Mouse (Mus musculus): ENCODE measurements around the gene Lemd2.

Lemd2 gene

DNA sequence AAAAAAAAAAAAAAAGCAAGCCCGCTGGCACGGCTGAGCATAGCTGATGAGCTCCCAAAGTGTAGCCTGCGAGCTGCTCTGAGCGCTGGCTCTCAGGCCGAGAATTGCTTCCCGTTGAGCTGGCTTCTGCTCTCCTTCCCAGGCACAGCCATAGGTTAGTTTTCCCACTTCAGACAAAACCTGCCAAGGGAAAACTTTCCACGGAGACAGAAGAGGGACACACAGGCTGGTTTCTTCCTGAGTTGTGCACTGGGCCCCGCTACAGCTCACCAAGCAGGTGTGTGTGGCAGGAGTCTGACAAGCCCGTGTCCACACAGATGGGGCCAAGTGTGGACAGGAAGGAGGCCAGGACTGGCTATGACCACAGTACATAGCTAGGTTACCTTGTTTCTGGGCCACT, 15.4 kb downstream of the Lemd2 start:
- no peak for DNase-seq (ENCODE audit: low read depth, low spot score)

DNA sequence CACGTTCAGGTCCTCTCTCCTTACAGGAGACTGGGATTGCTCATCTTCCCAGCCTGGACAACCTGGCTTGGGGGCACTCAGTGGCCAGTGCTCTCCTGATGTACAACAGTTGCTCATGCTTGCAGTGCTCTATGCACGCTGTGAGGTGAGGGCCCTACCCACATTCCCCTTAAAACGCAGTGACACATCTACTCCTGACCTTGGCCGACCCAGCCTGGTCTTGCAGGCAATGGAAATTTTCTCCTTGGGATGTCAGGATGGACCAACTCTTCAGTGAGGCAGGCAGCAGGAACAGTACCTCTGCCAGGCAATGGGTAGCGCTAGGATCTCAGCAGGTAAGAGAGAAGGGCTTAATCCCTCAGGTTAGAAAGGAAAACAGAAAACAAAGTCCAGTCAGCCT, 17.2 kb downstream of the Lemd2 start:
- no peak for DNase-seq (ENCODE audit: low read depth, low spot score)

DNA sequence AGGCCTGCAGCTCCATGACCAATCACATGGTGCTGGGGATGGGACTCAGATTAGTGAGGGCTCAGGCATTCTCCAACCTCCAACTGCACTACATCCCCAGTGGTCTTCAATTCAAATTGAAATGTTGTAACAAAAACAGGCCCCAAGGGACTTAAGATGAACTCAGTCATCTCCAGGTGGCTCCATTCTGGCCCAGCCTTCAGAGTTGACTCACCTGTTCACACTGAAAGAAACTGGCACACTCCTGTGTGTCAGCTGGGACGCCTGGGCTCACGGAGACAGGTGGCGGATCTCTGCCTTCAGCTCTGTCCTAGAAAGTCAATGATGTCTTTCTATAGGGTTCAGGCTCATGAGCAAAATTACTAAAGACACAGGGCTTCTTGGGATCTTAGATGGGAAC, 18.2 kb downstream of the Lemd2 start:
- no peak for DNase-seq (ENCODE audit: low read depth, low spot score)

DNA sequence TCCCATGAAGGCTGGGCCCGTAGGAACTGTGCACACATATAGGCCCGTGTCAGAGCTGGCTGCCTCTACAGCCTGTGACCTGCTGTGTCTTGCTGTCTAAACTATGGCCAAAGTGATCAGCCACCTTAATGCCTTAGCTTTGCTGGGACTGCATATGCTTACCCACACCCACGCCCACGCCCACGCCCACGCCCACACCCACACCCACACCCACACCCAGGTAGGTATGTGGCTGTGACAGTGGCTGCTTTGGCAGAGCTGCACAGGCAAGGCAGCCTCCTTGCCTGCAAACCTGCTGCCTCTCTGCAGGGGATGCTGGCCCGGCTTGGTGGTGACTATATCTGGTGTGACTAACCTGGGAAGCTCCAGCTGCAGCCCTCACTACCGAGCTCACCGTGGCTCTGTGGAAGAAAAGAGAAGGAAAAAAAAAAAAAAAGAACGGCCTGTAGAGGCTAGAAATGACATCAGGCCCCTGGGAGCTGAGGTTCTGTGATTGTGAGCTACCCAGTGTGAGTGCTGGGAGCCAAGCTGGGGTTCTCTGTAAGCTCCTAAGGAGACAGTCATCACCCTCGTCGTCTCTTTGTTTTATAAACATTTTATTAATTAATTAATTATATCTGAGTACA, 20.5 kb downstream of the Lemd2 start:
- DNase-seq (ENCODE audit: low read depth, low spot score), result no peak

DNA sequence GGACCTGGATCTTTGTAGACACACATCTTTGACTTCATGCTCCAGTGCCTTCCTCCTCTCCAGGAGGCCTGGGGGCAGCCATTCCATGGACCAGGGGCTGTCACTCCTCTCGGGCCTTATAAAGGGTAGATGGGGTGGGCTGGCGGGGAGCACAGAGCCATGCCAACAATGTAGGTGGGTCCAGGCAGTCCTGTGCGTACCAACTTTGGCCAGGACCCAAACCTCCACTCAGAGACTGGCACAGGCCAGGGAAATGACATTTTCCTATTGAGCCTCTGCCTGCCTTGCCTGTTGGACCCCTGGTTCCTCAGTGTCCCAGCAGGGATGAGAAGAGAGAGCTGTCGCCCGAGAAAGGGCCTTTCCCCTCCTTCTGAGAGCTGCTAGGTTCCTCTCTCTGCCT, 21.9 kb downstream of the Lemd2 start:
- DNase-seq (ENCODE audit: low read depth, low spot score), result no peak

DNA sequence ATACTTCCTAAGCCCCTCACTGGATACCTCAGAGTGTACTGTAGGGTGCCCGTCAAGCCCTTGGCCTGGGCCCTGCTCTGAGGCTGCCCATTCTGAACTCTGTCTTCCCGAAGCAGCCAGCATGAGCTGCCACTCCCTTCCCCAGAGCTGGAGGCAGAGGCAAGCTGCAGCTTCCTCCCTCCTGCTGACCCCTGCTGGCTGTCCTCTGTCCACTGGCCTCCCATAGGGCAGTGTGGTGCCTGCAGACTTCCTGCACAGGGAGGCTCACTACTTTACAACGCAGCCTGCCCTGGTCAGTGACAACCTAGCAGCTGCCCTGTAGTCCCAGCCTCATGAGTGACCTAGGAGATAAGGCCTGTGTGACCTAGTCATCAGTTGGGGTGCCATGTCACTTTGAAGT, 22.6 kb downstream of the Lemd2 start:
- DNase-seq (ENCODE audit: low read depth, low spot score), result no peak

DNA sequence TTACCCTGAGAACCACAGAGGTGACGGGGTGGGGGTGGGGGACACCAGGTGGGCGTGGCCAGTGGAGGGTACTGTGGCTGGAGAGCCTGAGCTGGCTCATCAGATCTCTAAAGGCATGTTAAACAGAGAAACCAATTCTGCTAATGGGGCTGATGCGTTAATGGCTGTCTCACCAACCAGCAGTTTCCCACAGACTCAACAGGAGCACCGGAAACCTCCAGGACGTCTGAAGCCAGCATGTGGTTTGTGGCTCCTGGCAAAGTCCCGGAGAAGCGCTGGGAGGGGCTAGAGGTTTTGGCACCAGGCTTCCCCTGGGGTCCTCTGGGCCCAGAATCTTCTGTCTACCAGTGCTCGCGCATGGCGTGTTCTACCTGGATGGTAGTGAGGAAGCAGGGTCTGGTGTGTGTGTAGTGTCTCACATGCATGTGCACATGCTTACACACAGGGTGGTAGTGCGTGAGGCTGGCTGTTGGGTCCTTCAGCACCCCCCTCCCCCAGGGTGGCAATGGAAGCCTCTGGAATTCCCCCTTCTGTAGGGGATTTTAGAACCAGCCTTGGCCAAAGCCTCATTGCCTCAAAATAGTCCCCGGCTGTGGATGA, 24.5 kb downstream of the Lemd2 start:
- DNase-seq (ENCODE audit: low read depth, low spot score), result no peak

DNA sequence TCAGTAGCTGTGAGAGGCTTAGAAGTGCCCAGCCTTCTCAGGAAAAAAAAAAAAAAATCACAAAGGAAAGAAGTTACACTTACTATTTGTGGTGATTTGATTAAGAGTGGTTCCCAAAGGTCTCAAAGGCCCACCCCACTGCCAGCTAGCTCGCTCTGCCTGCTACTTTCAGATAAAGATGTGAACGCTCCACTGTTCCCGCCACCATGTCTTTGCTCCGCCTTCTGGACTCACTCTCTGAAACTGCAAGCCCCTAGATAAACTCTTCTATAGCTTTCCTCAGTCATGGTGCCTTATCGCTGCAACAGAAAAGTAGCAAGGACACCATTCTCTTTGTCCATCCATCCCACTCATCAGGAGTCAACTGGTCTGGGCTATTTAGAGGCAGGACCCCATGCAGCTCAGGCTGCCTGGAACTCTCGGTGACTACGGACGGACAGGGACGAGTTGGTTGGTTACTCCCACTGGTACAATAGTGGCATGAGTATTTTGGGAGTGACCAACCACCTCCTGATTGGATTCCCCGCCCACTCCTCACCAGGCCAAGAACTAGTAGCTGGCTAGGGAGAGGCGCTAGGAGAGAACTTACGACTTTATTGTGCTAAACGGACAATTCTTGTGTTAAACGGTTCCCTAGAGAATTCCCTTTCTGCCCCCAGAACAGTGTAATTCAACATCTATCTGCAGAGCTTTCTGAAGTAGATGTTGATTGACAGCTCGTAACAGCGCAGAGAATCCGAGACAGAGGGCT, 25.7 kb downstream of the Lemd2 start:
- no peak for DNase-seq (ENCODE audit: low read depth, low spot score)

DNA sequence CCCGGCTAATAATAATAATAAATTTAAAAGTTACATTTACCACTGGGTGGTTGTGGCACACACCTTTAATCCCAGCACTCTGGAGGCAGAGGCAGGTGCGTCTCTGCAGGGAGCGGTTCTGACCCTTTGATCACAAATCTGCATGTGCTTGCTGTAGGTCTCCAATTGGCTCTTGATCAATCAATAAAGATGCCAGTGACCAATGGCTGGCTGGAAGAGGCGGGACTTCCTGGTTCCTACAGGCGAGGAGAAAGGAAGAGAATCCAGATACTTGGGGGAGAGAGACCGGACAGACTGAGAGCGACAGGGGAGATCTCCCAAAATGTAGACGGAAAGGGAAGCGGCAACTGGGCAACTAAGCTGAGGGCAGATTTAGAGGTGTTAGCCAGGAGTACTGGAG, 26.2 kb downstream of the Lemd2 start:
- DNase-seq (ENCODE audit: low read depth, low spot score), result no peak

DNA sequence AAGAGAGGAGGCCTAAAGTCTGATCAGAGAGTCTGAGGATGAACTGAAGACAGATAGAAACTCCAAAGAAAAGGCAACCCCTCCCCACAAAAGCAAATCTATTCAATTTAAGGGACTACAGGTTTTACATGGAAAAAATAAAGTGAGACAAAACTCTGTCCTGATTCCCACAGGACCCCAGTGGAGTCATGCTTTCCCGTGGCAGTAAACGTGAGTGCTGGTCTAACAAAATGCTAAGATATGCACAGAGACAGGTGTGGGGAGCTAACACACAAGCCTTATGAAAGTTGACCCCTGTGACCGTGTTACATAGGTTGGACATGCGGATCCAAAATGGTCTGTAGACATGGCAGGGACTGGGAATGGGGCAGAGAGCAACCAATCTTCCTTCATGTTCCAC, 27.5 kb downstream of the Lemd2 start:
- DNase-seq (ENCODE audit: low read depth, low spot score), result no peak

DNA sequence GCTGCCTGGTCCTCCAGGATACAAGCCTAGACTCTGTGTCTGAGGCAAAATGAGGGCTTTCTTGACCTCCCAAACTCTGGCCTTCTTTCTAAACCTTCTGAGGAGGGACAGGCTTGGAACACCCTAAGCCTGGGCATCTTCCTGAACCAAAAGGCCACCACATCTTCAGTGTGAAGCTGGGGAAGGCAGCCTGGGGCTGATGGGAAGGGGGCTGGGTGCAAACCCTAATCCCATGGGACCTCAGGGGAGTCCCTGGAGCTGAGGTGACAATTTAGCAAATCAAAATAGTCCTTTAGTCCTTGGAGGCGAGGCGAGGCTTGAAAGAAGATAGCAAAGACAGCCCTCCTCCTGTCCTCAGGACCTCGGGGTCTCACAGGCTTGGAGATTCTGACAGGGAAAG, 28.0 kb downstream of the Lemd2 start:
- no peak for DNase-seq (ENCODE audit: low read depth, low spot score)

DNA sequence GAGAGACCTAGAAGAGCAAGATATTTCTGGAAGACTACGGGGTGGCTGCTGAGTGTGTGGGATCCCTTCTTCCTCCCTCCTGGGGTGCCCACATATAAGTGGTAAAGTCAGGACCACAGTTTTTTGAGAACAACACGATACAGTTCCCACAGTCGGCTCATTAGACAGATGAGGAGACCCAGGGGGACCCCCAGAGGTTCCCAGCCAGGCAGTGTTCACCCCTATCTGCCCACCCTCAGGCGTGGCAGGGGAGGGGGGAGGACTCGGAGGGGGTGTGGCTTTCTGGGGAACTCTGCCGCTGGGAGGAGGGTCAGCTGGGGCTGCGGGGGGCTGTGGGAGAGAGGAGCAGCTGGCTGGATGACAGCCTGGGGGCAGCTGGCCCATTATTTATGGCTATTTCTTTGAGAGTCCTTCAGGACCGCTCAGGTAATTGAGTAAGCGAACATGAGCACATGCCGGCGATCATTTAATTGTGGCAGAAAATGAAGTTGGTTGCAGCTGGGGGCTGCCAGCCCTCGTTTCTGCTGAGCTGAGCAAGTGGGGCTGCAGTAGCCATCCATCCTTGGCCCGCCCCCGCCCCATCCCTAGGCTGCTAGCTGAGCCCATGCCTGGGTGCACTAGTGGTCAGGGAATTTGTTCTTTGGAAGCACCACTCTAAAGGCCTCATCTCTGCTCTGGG, 28.9 kb downstream of the Lemd2 start:
- DNase-seq (ENCODE audit: low read depth, low spot score), result peak; percentile 71

DNA sequence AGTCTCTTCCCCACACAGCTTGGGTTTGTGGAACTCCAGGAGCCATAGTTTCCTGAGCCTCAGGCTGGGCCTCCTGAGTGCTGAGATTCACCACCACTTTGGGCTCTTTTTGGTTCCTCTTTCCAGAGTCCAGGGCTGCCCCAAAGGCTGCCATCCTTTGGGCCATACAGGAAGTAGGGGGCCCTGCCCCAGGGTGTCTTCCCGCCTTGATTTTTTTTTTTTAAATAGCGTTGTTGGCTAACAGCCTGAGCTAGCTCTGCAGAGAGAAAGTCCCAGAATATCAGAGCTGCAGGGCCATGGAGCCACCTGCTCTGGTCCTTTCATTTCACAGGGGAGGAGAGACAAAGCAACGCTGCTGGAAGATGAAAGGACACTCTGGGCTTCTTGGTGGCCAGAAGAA, 30.6 kb downstream of the Lemd2 start:
- no peak for DNase-seq (ENCODE audit: low read depth, low spot score)

DNA sequence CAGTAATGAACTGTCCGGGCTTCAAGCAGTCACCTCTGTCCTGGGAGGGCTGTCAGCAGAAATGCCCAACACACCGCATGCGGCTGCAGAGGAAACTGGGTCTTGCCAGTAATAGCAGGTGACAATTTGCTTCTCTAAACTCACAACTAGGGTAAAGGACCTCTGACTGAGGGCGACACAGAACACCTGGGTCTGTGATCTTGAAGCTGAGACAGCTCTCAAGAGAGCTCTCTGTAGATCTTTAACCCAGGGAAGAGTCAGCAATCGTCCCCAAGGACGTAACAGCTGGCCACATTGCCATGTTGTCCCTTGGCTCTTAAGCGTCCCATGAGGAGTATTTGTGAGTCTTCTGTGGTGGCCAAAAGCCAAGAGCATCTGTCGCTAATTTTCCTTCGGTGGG, 31.8 kb downstream of the Lemd2 start:
- DNase-seq (ENCODE audit: low read depth, low spot score), result no peak

DNA sequence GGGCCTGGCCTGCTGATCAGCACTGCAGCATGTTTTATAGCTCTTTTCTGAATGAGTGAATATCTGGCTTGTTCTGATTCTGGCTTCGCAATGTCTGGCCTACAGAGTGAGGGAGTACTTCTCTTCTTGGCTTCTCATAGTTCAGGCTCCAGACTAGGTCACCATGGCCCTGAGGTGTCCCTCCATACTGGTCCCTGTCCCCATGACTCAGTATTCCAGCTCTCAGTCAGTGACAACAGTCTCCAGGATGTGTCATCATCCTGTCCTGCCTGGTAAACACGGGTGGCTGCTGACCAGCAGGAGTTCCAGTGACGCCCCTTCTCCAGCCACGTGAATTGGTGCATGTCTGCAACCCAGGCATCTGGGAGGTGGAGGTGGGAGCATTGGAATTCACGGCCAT, 33.1 kb downstream of the Lemd2 start:
- no peak for DNase-seq (ENCODE audit: low read depth, low spot score)

DNA sequence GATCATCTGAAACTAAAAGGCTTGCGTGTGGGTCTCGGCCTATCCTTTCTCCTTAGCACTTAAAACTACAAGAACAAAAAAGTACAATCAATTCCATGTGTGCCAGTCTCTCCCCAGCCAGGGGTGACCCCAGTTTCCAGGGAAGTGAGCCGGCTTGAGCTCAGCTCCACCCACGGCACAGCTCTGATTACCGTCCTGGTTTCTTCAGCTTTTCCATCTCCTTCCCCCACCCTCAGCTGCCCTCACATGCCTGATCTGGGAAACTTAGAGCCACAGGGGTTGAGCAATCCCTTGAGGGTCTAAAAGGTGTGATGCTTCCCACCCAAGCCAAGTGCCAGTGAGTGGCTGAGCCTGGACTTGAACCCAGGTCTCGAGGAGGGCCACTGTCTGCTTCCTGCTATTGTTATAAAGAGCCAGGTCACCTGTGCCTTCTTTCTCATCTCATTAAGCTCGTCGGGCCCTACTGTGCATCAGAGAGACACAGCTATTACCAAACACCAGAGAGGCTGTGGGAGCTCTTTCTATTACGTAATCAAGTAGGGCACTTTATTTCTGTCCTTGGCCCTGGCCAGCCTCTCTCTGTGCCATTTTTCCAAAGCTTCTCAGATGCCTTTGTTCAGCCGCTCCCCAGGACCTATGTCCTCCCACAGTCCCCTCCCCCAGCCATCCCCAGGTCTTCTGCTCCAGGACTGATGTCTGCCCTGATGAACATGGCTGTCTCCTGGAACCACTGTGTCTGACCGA, 34.1 kb downstream of the Lemd2 start:
- DNase-seq (ENCODE audit: low read depth, low spot score), result no peak

DNA sequence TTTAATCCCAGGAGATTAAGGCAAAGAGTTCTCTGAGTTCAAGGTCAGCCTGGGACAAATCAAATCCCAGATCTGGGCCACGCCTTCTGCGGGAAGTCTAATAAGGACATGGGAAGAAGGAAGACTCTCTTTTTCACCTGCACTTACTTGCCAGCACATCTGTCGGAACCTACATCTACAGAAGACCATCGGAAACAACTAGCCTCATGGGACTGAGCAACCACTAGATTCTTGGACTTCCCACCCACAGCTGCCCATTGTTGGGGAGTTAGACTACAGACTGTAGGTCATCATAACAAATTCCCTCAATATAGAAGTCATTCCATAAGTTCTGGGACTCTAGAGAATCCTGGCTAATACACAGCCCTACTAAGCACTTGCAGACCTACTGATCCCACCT, 35.7 kb downstream of the Lemd2 start:
- no peak for DNase-seq (ENCODE audit: low read depth, low spot score)

DNA sequence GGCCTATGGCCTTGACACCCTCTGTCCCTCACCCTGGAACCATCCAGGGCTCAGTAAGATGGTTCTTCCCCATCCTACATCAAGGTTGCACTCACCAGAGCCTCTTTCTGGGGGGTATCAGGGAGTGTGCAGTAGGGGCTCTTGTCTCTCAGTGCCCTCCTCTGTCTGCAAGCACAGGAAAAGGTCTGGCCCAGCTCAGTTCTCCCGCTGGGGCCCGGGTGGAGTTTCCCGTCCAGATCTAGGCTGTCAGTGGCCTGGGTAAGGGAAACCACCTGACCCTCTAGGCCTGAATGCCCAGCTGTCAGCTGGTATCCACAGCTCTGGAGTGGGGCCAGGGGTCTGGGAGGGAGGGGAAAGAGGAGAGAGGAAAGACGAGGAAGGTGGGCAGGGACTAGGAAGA, 36.7 kb downstream of the Lemd2 start, which contains the start of gene Ip6k3:
TSS of gene Ip6k3 (minus strand) at position 251 of the 400 bp plus-strand sequence.
- no peak for DNase-seq (ENCODE audit: low read depth, low spot score)

DNA sequence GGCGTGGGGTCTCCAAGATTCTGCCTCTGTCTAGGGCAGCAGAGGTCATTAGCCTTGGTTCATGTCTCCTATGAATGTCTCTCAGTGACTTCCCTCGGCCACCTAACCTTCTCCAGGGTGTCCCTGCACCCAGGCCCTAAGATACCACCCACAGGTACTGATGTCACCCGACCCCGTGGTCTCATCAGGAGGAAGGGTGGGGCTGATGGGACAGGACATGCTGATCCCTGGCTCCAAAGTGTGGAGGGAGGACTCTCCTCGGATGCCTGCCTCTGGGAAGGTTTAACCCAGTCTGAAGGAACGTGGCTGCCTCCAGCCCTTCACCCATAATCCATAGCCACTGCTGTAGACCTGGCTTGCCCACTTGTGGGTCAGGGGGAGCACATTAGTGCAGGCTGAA, 37.4 kb downstream of the Lemd2 start:
- DNase-seq (ENCODE audit: low read depth, low spot score), result no peak

DNA sequence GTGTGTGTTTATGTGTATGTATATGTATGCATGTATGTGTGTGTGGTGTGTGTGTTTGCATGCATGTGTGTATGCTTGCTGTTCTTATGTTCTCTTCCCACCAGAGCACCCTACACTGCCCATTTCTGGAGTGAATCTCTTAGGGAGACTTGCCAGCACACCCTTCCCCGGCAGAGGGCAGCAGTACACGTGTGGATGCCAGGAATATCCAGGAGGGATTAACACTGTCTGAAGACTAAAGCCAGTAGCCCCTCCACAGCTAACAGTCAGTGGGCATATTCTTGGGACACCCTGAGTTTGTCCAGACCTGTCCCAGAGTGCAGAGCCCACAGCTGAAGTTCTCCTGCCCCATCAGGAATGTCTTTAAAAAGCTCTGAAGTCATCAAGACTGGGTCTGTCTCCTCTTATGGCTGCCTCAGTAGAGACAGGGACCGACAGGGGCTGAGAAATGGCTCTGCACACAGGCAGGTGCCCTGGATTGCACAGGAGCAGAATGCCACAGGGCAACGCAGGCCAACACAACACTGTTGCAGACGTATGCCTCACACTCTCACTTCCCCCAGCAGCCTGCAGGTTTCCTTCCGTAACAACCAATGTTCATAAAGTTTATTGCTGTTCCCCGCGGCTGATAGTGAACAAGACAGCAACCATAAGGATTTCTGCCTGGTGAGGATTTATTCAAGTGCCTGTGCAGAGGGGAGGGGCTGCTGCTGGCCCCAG, 39.1 kb downstream of the Lemd2 start:
- DNase-seq (ENCODE audit: low read depth, low spot score), result peak; percentile 45

DNA sequence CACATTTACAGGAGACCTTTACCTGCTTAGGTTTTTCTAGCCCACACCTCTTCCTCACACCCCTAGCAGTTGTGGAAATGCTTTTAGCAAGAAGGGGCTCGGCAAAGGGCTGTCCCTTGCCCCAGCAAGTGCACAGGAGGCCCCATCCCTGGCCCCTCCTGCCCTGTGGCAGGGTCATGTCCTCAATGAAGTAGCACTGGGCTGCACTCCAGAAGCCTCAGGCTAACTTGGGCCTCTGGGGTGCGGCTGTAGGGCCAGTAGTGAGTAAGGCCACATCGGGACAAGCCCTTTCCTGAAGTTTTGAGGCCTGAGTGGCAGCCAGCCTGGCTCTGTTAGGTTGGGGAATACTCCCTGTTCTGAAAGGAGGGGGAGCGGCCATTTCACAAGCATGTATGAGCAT, 43.4 kb downstream of the Lemd2 start:
- no peak for DNase-seq (ENCODE audit: low read depth, low spot score)
